Mouse (Mus musculus): Measurements from ENCODE around the gene Gad1. TPM values are rescaled to one million over a fixed set of nuclear protein-coding genes. Genes with fewer than 3 reads are reported as not detected.

Gad1 gene
- polyA plus RNA-seq, 1 experiment from 2014 or later = 0.18 TPM

DNA sequence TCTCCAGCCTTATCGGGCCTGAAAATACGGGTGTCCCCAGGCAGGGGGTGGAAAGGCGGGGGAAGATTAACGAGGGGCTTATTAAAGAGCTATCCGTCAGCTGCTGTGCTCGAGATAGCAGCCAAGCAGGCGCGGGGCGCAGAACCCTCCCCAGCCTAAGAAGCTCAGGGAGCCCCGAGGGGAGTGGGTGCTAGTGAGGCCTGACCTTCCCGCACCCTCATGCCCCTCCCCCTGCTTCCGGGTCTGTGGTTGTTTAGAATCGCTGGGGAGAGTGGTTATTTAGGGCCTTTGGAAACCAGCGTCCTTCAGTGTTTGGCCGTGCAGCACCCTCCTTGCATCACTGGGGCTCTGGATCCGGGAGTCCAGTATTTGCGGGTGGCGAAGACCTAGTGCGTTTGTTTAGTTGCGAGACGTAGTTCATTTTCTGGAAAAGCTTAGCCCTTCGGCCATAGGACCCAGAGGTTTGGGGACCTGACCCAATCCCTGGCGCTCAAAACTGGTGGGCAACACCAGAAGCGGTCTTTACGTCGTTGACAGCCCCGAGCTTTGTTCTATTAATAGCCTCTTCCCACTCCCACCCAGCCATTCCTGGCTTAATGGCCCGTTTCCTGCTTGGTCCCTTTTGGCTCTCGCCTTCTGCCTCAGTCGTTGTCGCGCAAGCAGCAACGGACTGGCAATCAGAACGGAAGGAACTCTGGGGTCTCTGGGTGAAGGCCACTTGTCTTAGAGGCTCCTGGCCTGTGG lies 15.5 kb downstream of the Gad1 start:
- 1% methylated on average over 34 of the region's 34 CpGs for WGBS
- peak; percentile 50 for ATAC-seq (ENCODE audit: low FRiP score, low TSS enrichment)
- no peak overlapping the region for H3K27ac ChIP-seq (ENCODE audit: low read depth, low read length)

DNA sequence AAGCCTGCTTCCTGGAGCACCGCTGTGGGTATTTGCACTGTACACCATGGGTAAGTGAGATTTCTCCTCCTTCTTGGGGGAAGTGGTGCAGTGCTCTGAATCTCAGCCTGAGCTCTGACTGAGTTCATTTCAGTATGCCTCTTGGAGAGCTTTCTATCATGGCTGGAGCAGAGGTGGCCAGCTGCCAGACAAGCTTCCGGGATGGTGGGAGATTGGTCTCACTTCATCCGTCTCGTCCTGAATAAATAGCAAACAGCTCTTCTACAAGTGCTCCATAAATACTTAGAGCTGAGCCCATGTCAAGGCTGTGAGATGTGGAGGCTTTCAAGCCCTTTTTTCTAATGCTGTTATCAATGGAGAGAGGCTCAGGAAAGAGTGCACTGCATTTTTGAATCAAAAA lies 18.8 kb downstream of the Gad1 start:
- Histone ChIP-seq H3K9me3 (ENCODE audit: control insufficient read depth, low read length) (no peaks in the 10 kb centered on the region), H3K4me2 (replicated peaks; ENCODE audit: low read depth, low read length) (no peak overlapping the region), H3K27me3 (ENCODE audit: control insufficient read depth, insufficient read depth, low read length) (peaks cover 27% of the 10 kb centered on the region), H3K4me3 (ENCODE audit: low read length) (no peak overlapping the region), H3K36me3 (ENCODE audit: control insufficient read depth, insufficient read depth, low read length) (no peaks in the 10 kb centered on the region), H3K4me1 (ENCODE audit: control insufficient read depth, insufficient read depth, low read length) (peaks cover 17% of the 10 kb centered on the region), H3K9ac (ENCODE audit: low read depth, low read length) (no peak overlapping the region), H3K27ac (ENCODE audit: low read depth, low read length) (no peak overlapping the region)
- ATAC-seq (ENCODE audit: low FRiP score, low TSS enrichment) = no peak
- 70% methylated on average over 4 of the region's 4 CpGs for WGBS

More for the DNA sequence above, 15.5 kb downstream of the Gad1 start:
- no peaks in the 10 kb centered on the region for H3K9me3 ChIP-seq (ENCODE audit: control insufficient read depth, low read length)
- peaks cover 56% of the 10 kb centered on the region for H3K27me3 ChIP-seq (ENCODE audit: control insufficient read depth, insufficient read depth, low read length)
- peak overlapping the region; percentile 68 for H3K4me2 ChIP-seq (replicated peaks; ENCODE audit: low read depth, low read length)
- H3K4me3 ChIP-seq (ENCODE audit: low read length) = peak overlapping the region; percentile 35
- H3K9ac ChIP-seq (ENCODE audit: low read depth, low read length) = no peak overlapping the region
- H3K4me1 ChIP-seq (ENCODE audit: control insufficient read depth, insufficient read depth, low read length) = peaks cover 29% of the 10 kb centered on the region
- no peaks in the 10 kb centered on the region for H3K36me3 ChIP-seq (ENCODE audit: control insufficient read depth, insufficient read depth, low read length)

DNA sequence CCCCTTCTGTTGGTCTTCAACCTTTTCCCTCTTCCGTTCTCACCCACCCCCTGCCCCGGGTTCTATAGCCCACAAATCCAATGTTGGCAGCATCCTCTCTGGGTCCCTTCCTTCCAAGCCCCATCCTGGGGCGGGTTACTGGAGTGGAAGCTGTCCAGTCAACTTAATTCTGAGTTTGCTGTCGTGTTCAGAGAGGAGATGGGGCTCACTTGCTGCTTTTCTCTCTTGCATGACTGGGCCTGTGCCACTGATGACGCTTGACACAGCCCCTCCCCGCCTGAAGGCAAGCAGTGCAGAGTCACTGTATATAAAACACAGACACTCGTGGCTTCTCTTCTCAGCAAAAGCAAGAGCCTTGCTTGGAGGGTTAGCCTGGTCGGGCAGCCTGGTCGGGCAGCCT lies 19.4 kb downstream of the Gad1 start:
- 59% methylated on average over 9 of the region's 9 CpGs for WGBS
- Histone ChIP-seq H3K4me2 (replicated peaks; ENCODE audit: low read depth, low read length) (no peak overlapping the region), H3K4me1 (ENCODE audit: control insufficient read depth, insufficient read depth, low read length) (peaks cover 12% of the 10 kb centered on the region), H3K36me3 (ENCODE audit: control insufficient read depth, insufficient read depth, low read length) (no peaks in the 10 kb centered on the region), H3K9me3 (ENCODE audit: control insufficient read depth, low read length) (no peaks in the 10 kb centered on the region), H3K9ac (ENCODE audit: low read depth, low read length) (no peak overlapping the region), H3K4me3 (ENCODE audit: low read length) (no peak overlapping the region), H3K27me3 (ENCODE audit: control insufficient read depth, insufficient read depth, low read length) (peaks cover 22% of the 10 kb centered on the region), H3K27ac (ENCODE audit: low read depth, low read length) (no peak overlapping the region)
- no peak for ATAC-seq (ENCODE audit: low FRiP score, low TSS enrichment)

DNA sequence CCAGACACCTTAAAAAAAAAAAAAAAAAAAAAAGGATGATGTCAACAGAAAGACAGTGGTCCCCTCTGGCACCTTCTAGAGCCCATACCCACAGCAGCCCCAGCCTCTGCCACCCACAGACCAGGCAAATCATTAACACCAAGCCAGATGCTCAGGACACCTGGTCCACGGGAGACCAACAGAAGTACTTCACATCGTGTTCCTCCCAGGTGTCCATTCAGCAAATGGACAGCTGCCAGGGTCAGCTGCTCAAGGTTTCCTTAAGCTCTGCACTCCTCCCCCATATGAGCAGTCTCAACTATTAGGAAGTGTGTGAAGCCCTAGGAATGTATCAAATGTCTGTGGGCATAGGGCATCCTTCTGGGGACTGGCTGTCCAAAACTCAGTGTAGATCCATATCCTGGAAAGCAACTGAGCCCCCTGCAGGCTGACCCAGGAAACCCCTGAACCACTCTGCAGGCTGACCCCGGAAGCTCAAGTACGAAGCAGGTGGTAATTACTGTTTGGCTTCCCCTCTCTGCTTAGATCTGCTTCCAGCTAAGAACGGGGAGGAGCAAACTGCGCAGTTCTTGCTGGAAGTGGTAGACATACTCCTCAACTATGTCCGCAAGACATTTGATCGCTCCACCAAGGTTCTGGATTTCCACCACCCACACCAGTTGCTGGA lies 20.8 kb downstream of the Gad1 start:
- peaks cover 15% of the 10 kb centered on the region for H3K27me3 ChIP-seq (ENCODE audit: control insufficient read depth, insufficient read depth, low read length)
- no peaks in the 10 kb centered on the region for H3K36me3 ChIP-seq (ENCODE audit: control insufficient read depth, insufficient read depth, low read length)
- no peaks in the 10 kb centered on the region for H3K9me3 ChIP-seq (ENCODE audit: control insufficient read depth, low read length)
- no peak overlapping the region for H3K27ac ChIP-seq (ENCODE audit: low read depth, low read length)
- H3K9ac ChIP-seq (ENCODE audit: low read depth, low read length) = no peak overlapping the region
- 74% methylated on average over 8 of the region's 8 CpGs for WGBS
- H3K4me1 ChIP-seq (ENCODE audit: control insufficient read depth, insufficient read depth, low read length) = no peaks in the 10 kb centered on the region
- no peak overlapping the region for H3K4me2 ChIP-seq (replicated peaks; ENCODE audit: low read depth, low read length)
- H3K4me3 ChIP-seq (ENCODE audit: low read length) = no peak overlapping the region
- ATAC-seq (ENCODE audit: low FRiP score, low TSS enrichment) = no peak

DNA sequence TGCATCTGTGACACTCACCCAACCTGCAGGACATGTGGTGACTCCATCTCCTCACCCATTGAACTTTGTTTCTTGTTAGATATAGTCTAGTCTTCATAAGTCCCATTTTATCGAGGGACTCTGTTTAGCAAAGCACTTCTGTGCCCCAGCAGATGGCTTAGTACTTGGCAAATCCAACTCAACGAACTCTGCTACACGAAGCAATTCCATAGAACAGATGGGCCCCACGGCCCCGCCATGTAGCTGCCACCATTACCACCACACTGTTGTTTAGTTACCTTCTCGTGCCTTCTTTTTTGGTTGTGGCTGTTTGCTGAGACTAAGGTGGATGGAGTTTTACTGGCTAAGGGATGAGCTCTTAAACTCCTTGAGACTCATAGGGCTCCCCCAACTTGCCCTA lies 35.3 kb downstream of the Gad1 start:
- H3K4me1 ChIP-seq (ENCODE audit: control insufficient read depth, insufficient read depth, low read length) = no peaks in the 10 kb centered on the region
- H3K27ac ChIP-seq (ENCODE audit: low read depth, low read length) = no peak overlapping the region
- H3K4me2 ChIP-seq (replicated peaks; ENCODE audit: low read depth, low read length) = no peak overlapping the region
- H3K9ac ChIP-seq (ENCODE audit: low read depth, low read length) = no peak overlapping the region
- no peaks in the 10 kb centered on the region for H3K9me3 ChIP-seq (ENCODE audit: control insufficient read depth, low read length)
- no peaks in the 10 kb centered on the region for H3K36me3 ChIP-seq (ENCODE audit: control insufficient read depth, insufficient read depth, low read length)
- H3K4me3 ChIP-seq (ENCODE audit: low read length) = no peak overlapping the region
- WGBS = 94% methylated on average over 6 of the region's 6 CpGs
- no peaks in the 10 kb centered on the region for H3K27me3 ChIP-seq (ENCODE audit: control insufficient read depth, insufficient read depth, low read length)
- ATAC-seq (ENCODE audit: low FRiP score, low TSS enrichment) = no peak

DNA sequence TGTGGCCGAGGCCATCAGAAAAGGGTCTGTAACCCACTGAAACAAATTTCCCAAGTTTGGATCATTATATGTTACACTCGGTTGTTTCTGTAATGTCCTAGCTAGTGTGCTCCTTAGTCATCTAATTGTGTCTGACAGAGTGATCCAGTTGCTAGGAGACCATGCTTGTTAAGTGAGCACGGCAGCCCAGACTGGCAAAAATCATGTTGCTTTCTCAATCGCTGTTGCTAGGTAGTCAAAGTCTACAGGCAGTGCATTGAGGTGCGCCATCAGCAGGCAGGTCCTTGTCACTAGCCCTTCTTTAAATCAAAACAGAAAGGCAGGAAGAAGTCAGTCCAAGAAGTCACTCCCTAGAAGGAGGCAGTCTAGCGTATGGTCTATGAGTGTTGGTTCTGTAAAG lies 39.6 kb downstream of the Gad1 start:
- Histone ChIP-seq H3K27me3 (ENCODE audit: control insufficient read depth, insufficient read depth, low read length) (no peaks in the 10 kb centered on the region), H3K4me1 (ENCODE audit: control insufficient read depth, insufficient read depth, low read length) (no peaks in the 10 kb centered on the region), H3K9me3 (ENCODE audit: control insufficient read depth, low read length) (no peaks in the 10 kb centered on the region), H3K36me3 (ENCODE audit: control insufficient read depth, insufficient read depth, low read length) (no peaks in the 10 kb centered on the region), H3K9ac (ENCODE audit: low read depth, low read length) (no peak overlapping the region), H3K27ac (ENCODE audit: low read depth, low read length) (no peak overlapping the region), H3K4me3 (ENCODE audit: low read length) (no peak overlapping the region), H3K4me2 (replicated peaks; ENCODE audit: low read depth, low read length) (no peak overlapping the region)
- ATAC-seq (ENCODE audit: low FRiP score, low TSS enrichment) = no peak
- WGBS = 78% methylated on average over 6 of the region's 6 CpGs

DNA sequence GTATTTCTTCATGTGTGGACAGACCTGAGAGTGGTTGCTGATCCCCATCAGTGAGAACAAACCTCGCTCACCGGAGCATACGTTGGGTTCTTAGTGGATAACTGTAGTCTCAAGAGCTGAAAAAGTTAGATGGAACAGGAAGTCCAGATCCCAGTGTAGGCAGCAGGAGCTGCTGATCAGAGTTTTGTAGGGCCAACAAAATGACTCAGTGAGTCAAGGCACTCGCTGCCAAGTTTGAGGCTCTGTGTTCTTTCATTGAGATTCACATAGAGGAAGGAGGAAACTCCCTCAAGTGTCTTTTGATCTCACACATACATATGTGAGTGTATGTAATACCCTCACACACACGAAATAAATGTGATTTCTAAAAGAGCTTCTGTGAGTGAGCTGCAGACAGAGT lies 40.8 kb downstream of the Gad1 start:
- no peaks in the 10 kb centered on the region for H3K27me3 ChIP-seq (ENCODE audit: control insufficient read depth, insufficient read depth, low read length)
- no peaks in the 10 kb centered on the region for H3K36me3 ChIP-seq (ENCODE audit: control insufficient read depth, insufficient read depth, low read length)
- no peak overlapping the region for H3K27ac ChIP-seq (ENCODE audit: low read depth, low read length)
- 91% methylated on average over 5 of the region's 5 CpGs for WGBS
- no peak overlapping the region for H3K4me2 ChIP-seq (replicated peaks; ENCODE audit: low read depth, low read length)
- H3K4me1 ChIP-seq (ENCODE audit: control insufficient read depth, insufficient read depth, low read length) = no peaks in the 10 kb centered on the region
- no peak overlapping the region for H3K9ac ChIP-seq (ENCODE audit: low read depth, low read length)
- no peak overlapping the region for H3K4me3 ChIP-seq (ENCODE audit: low read length)
- ATAC-seq (ENCODE audit: low FRiP score, low TSS enrichment) = no peak
- no peaks in the 10 kb centered on the region for H3K9me3 ChIP-seq (ENCODE audit: control insufficient read depth, low read length)

DNA sequence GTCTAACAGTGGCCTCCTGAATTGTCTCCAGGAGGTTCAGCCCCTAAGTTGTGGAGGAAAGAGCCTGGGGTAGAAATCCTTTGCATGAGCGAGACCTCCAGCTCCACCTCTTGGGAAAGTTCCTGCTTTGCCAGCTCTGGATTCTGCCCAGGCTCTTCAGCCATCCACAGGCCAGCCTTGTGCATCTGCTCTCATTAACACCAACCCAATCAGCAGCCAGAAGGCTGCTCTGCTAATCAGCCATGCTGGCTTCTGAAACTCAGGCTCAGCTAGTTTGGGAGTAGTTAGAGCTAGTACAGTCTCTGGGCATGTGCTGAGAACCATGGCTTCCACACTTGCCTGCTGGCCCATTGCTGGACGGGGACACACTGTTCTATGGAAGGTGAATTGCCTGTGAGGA lies 43.0 kb downstream of the Gad1 start:
- Histone ChIP-seq H3K4me3 (ENCODE audit: low read length) (no peak overlapping the region), H3K27ac (ENCODE audit: low read depth, low read length) (no peak overlapping the region), H3K4me2 (replicated peaks; ENCODE audit: low read depth, low read length) (no peak overlapping the region), H3K27me3 (ENCODE audit: control insufficient read depth, insufficient read depth, low read length) (no peaks in the 10 kb centered on the region), H3K9ac (ENCODE audit: low read depth, low read length) (no peak overlapping the region), H3K4me1 (ENCODE audit: control insufficient read depth, insufficient read depth, low read length) (no peaks in the 10 kb centered on the region), H3K9me3 (ENCODE audit: control insufficient read depth, low read length) (no peaks in the 10 kb centered on the region), H3K36me3 (ENCODE audit: control insufficient read depth, insufficient read depth, low read length) (no peaks in the 10 kb centered on the region)
- ATAC-seq (ENCODE audit: low FRiP score, low TSS enrichment) = no peak
- 91% methylated on average over 2 of the region's 2 CpGs for WGBS

DNA sequence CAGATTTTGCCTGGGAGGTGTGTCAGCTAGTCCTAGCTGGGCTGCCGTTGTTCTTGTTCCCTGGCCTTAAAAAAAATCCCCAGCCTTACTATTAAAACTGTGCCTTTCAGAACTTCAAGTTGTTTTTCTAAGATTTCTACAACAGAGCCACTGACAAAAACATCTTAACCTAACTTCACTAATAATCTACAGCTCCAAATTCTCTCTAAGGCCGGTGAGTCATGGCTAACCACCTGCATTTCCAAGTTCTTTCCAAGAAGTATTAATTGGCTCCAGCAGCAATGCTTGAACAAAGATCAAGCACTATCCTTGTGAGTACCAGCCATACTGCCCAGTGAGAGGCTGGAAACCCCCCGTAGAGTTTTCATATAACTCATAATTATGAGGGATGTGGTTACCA lies 56.9 kb downstream of the Gad1 start:
- Histone ChIP-seq H3K36me3 (ENCODE audit: control insufficient read depth, insufficient read depth, low read length) (no peaks in the 10 kb centered on the region), H3K9ac (ENCODE audit: low read depth, low read length) (no peak overlapping the region), H3K9me3 (ENCODE audit: control insufficient read depth, low read length) (peaks cover 4% of the 10 kb centered on the region; the same call in 1 of the 2 replicates), H3K4me2 (replicated peaks; ENCODE audit: low read depth, low read length) (no peak overlapping the region), H3K4me1 (ENCODE audit: control insufficient read depth, insufficient read depth, low read length) (no peaks in the 10 kb centered on the region), H3K27me3 (ENCODE audit: control insufficient read depth, insufficient read depth, low read length) (no peaks in the 10 kb centered on the region), H3K4me3 (ENCODE audit: low read length) (no peak overlapping the region), H3K27ac (ENCODE audit: low read depth, low read length) (no peak overlapping the region)
- ATAC-seq (ENCODE audit: low FRiP score, low TSS enrichment) = no peak
- 86% methylated on average over 3 of the region's 3 CpGs for WGBS

Measured in kidney, embryonic 14.5 days (tissue).